Mouse (Mus musculus) testis, adult 2 months (tissue): ENCODE measurements around the gene Ankrd54.

Experiments used
- CTCF ChIP-seq: fragments of 200-500 bp; IDR thresholded peaks from 2 replicates; pipeline ENCODE4 v1.5.1; 2012; ENCODE audit warnings: low read depth, mild to moderate bottlenecking, inconsistent platforms, low read length, moderate library complexity; ENCODE audit not compliant: control insufficient read depth, insufficient read depth, insufficient replicate concordance
- POLR2A ChIP-seq: fragments of 200-500 bp; IDR thresholded peaks from 2 replicates; pipeline ENCODE4 v1.6.1; 2012; ENCODE audit warnings: low read depth, mild to moderate bottlenecking, inconsistent platforms, low read length, moderate library complexity; ENCODE audit not compliant: control insufficient read depth

DNA sequence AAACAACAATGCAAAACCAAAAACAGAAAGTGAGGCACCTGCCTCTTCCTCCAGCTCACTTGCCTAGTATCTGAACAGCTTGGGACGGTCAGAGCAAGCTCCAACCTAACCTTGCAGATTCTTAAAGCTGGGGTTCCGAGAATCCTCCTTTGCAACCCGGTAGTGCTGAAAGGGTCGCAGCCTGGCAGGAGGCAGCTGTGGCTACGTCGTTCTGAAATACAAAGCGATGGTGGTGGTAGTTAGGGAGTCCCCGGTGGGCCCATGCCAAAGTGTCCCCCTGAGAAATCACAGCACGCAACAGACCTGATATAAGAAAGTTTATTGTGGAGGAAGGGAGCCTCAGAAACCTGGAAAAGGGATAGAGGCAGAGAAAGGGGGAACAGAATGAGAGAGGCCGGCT, 24.4 kb downstream of the Ankrd54 start:
- TF ChIP-seq CTCF: no peak
- no peak for TF ChIP-seq POLR2A
